Mouse (Mus musculus) liver, embryonic 14.5 days (tissue): ENCODE measurements around the gene Dyrk1a.

Experiments used
- CTCF ChIP-seq: IDR thresholded peaks from 2 replicates; pipeline ENCODE4 v1.5.1; 2016; ENCODE audit warnings: antibody characterized with exemption, low read depth, control low read depth
- EP300 ChIP-seq: IDR thresholded peaks from 2 replicates; pipeline ENCODE4 v1.6.1; 2016; ENCODE audit warnings: antibody characterized with exemption, low read depth

DNA sequence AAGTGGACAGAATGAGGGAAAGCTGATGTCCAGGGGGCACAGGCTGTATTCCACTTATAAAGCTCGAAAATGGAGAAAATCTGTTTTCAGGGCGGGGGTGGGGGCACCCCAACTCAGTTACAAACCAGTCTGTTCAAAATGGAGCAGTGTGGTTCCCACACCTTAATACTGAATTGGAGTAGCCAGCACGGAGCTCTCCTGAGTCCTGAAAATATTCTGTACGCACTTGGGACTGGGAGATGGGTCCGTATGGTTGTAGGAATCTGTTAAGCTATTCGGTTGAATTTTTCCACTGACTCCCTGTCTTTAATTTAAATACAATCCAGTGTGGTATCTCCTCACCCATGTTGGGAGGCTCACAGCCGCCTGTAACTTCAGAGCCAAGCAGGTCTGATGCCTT lies 14.5 kb upstream of the Dyrk1a start:
- TF ChIP-seq CTCF (no peak), EP300 (no peak)
